Mouse (Mus musculus): ENCODE measurements around the gene Scamp4. TPM values are rescaled to one million over a fixed set of nuclear protein-coding genes. Genes with fewer than 3 reads are reported as not detected.
"Not testable (repeated sequence)": the region's sequence is repeated elsewhere in the genome, so short reads cannot be mapped to it uniquely, and the experiment has no call there.

Gene Scamp4
- total RNA-seq, 1 experiment from 2014 or later = 44.2 TPM

- DNase-seq = no peak
Observed at GRCm38 (mm10) chr10:80610116-80610785, 7.6 kb downstream of the Scamp4 start.

- peak; percentile 73 for DNase-seq
Observed at GRCm38 (mm10) chr10:80611024-80611423, 8.4 kb downstream of the Scamp4 start.

GRCm38 (mm10) chr10:80611905-80612304 is 9.2 kb downstream of the Scamp4 start:
- no peak for DNase-seq

GRCm38 (mm10) chr10:80613821-80614220 is 11.1 kb downstream of the Scamp4 start:
- no peak for DNase-seq

- no peak for DNase-seq
Observed at GRCm38 (mm10) chr10:80614351-80614750, 11.7 kb downstream of the Scamp4 start.

GRCm38 (mm10) chr10:80618181-80618580 is 15.5 kb downstream of the Scamp4 start:
- DNase-seq = peak; percentile 72

GRCm38 (mm10) chr10:80619465-80620244 is 17.0 kb downstream of the Scamp4 start:
- no peak for DNase-seq

GRCm38 (mm10) chr10:80620365-80620764 is 17.7 kb downstream of the Scamp4 start:
- DNase-seq = no peak

GRCm38 (mm10) chr10:80620796-80621689 is 18.4 kb downstream of the Scamp4 start:
- DNase-seq = no peak

- no peak for DNase-seq
Observed at GRCm38 (mm10) chr10:80621690-80621939, 18.9 kb downstream of the Scamp4 start.

- DNase-seq = peak; percentile 99
Observed at GRCm38 (mm10) chr10:80621940-80622660, 19.4 kb downstream of the Scamp4 start.

GRCm38 (mm10) chr10:80622661-80623456 is 20.2 kb downstream of the Scamp4 start, which contains the start of gene Csnk1g2:
Csnk1g2 (plus strand) TSS chr10:80622838.
- peak; percentile 77 for DNase-seq

- peak; percentile 83 for DNase-seq
Observed at GRCm38 (mm10) chr10:80623457-80624191, 21.0 kb downstream of the Scamp4 start.

GRCm38 (mm10) chr10:80625764-80626163 is 23.1 kb downstream of the Scamp4 start:
- DNase-seq = no peak

- peak; percentile 65 for DNase-seq
Observed at GRCm38 (mm10) chr10:80627685-80628084, 25.0 kb downstream of the Scamp4 start.

GRCm38 (mm10) chr10:80628925-80629324 is 26.3 kb downstream of the Scamp4 start:
- no peak for DNase-seq

GRCm38 (mm10) chr10:80635345-80635744 is 32.7 kb downstream of the Scamp4 start:
- DNase-seq = no peak

GRCm38 (mm10) chr10:80646936-80647335 is 44.3 kb downstream of the Scamp4 start:
- DNase-seq = no peak

- not testable (repeated sequence) for DNase-seq
Observed at GRCm38 (mm10) chr10:80649910-80650309, 47.2 kb downstream of the Scamp4 start.

- no peak for DNase-seq
Observed at GRCm38 (mm10) chr10:80650392-80650791, 47.7 kb downstream of the Scamp4 start.
